Mouse (Mus musculus): ENCODE data around the gene Jak1.

- TF ChIP-seq POLR2A (IDR thresholded peaks at IDR 0.05; ENCODE audit: low read depth, low read length): no peak
- TF ChIP-seq CTCF (conservative IDR thresholded peaks at IDR 0.05; ENCODE audit: insufficient read depth, insufficient read length, low read depth, low read length): no peak
These were observed 79.9 kb downstream of the Jak1 start for GRCm38 (mm10) chr4:101185216-101185615.

Data from kidney, adult 2 months (tissue).